In genomic region chr5:115278053-115278452, GRCm38 (mm10) we compare ENCODE assay signal across 15 mouse cellular contexts.
"Had no signal": no experiment of that assay in that cellular context is flagged by ENCODE, and none has a peak within 500 bp of the region (broad histone marks: within the 10 kb centered on the region; RNA-seq: fewer than 3 reads in every experiment).

No protein-coding gene starts in this region.

- H3K36me3 ChIP-seq: stomach, embryonic 15.5 days had no signal

- H3K9ac ChIP-seq: lung, embryonic 14.5 days; midbrain, embryonic 13.5 days; midbrain, embryonic 15.5 days; neural tube, embryonic 12.5 days; stomach, embryonic 15.5 days had no signal

- DNase-seq: lung, adult 18-20 months; lung, embryonic 14.5 days; lung, postnatal 10 days; lung, postnatal 4 days; right cerebral cortex, postnatal 14 days; thymus, adult 2 months; thymus, postnatal 25 days; thymus, postnatal 4 days had no signal

- H3K4me2 ChIP-seq: lung, embryonic 14.5 days; midbrain, embryonic 11.5 days; midbrain, embryonic 13.5 days; midbrain, embryonic 15.5 days; neural tube, embryonic 12.5 days; stomach, embryonic 15.5 days had no signal

- H3K27me3 ChIP-seq: megakaryocyte, embryonic 14.5 days; midbrain, embryonic 13.5 days; midbrain, embryonic 15.5 days; neural tube, embryonic 12.5 days; stomach, embryonic 15.5 days had no signal

- H3K27ac ChIP-seq: midbrain, embryonic 13.5 days; midbrain, embryonic 15.5 days; neural tube, embryonic 12.5 days; stomach, embryonic 15.5 days; stomach, postnatal 0 days had no signal

- ATAC-seq: midbrain, embryonic 13.5 days; midbrain, embryonic 15.5 days had no signal

- H3K4me3 ChIP-seq: megakaryocyte, embryonic 14.5 days; midbrain, embryonic 13.5 days; midbrain, embryonic 15.5 days; neural tube, embryonic 12.5 days; stomach, embryonic 15.5 days had no signal

- H3K9me3 ChIP-seq: megakaryocyte, embryonic 14.5 days; midbrain, embryonic 13.5 days; midbrain, embryonic 15.5 days; neural tube, embryonic 12.5 days; stomach, embryonic 15.5 days had no signal
